Mouse (Mus musculus) heart, postnatal 0 days (tissue): ENCODE results near the gene Ets2.

Source experiments
- CTCF ChIP-seq: IDR thresholded peaks from 2 replicates; pipeline ENCODE4 v1.5.1; 2016; ENCODE audit warnings: antibody characterized with exemption, control low read depth, low read depth
- EP300 ChIP-seq: IDR thresholded peaks from 2 replicates; pipeline ENCODE4 v1.6.1; 2016; ENCODE audit warnings: antibody characterized with exemption, low read depth

- no peak for TF ChIP-seq CTCF
- TF ChIP-seq EP300 = no peak
These were observed 44.7 kb upstream of the Ets2 start for GRCm38 (mm10) chr16:95657187-95657586.
